Mouse (Mus musculus): Measurements from ENCODE around the gene Gm37419.

- TF ChIP-seq CTCF (IDR thresholded peaks at IDR 0.05 in 2 of 3, conservative IDR thresholded peaks at IDR 0.05 in 1 of 3; ENCODE audit: control insufficient read depth in 1 of 3, insufficient read depth in 1 of 3, low read depth in 2 of 3, low read length in 3 of 3, poor library complexity in 1 of 3, severe bottlenecking in 1 of 3): no peak
- TF ChIP-seq NRF1 (IDR thresholded peaks at IDR 0.05; ENCODE audit: insufficient read depth, low read depth, low read length, poor library complexity, severe bottlenecking): no peak
- no peak for TF ChIP-seq POLR2A (IDR thresholded peaks at IDR 0.05; ENCODE audit: control insufficient read depth in 1 of 2, insufficient read depth in 1 of 2, low read depth in 1 of 2, low read length in 2 of 2, poor library complexity in 1 of 2)
- TF ChIP-seq USF1 (IDR thresholded peaks at IDR 0.05; ENCODE audit: low read depth, low read length): no peak
- no peak for TF ChIP-seq POLR2AphosphoS5 (IDR thresholded peaks at IDR 0.05; ENCODE audit: borderline replicate concordance, low read depth, low read length)
- no peak for TF ChIP-seq MYB (IDR thresholded peaks at IDR 0.05; ENCODE audit: low read depth, low read length)
- TF ChIP-seq ETS1 (IDR thresholded peaks at IDR 0.05; ENCODE audit: low read depth, low read length): no peak
- no peak for TF ChIP-seq GATA1 (IDR thresholded peaks at IDR 0.05; ENCODE audit: low read depth, low read length)
- TF ChIP-seq ZKSCAN1 (IDR thresholded peaks at IDR 0.05; ENCODE audit: low read depth, low read length): no peak
- no peak for TF ChIP-seq EP300 (IDR thresholded peaks at IDR 0.05; ENCODE audit: low read depth in 1 of 2, low read length in 2 of 2)
- no peak for TF ChIP-seq TCF12 (IDR thresholded peaks at IDR 0.05; ENCODE audit: low read depth, low read length)
- TF ChIP-seq TBP (IDR thresholded peaks at IDR 0.05; ENCODE audit: low read depth, low read length): no peak
Measured at GRCm38 (mm10) chr16:24025442-24025841, 37.2 kb downstream of the Gm37419 start.

Data from MEL (cell line).